Mouse (Mus musculus) CD4-positive helper T cell, adult 2 months (primary cell): ENCODE measurements around the gene Tbl1xr1.

Experiments used
- DNase-seq: peaks from one replicate; pipeline ENCODE4 v3.0.0-alpha.2; 2012; ENCODE audit warnings: low read depth, missing footprints, low spot score

Gene Tbl1xr1

DNA sequence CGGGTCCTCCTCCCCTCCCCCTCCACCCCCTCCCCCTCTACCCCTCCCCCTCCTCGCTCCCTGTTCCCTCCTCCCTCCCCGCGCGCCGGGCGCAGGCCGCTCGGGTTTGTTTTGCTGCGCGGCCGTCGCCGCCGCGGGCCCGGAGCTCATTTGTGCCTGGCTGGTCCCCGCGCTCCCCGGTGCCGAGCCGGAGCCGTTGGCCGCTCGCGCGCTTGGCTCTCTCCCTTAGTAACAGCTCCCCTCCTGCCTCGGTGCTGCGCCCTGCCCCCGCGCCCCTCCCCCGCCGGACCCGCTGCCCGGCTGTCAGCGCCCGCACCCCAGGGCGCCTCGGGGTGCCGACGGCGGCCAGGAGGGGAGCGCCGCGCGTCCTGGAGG lies at the start of gene Tbl1xr1:
Gene Tbl1xr1 (plus strand): TSS at position 92 of the 375 bp plus-strand sequence.
- peak; percentile 95 for DNase-seq

DNA sequence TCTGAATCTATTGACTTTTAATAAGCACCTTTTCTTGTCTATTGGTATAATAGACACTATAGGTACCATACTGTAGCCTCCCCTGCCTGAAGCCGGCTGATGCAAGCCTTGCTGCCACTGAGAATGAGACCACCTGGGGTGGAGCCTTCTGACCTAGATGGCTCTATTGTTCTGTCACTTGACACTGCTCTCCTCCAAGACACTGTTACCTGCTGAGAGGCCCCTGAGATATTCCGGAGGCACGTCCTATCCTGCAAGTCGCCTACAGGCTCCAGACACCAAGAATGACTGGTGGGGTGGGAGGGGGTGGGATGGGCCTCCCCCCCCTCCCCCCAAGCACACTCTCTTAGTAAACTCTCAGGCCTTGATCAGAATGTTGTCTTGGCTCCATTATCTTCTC lies 38.4 kb upstream of the Tbl1xr1 start:
- DNase-seq = no peak

DNA sequence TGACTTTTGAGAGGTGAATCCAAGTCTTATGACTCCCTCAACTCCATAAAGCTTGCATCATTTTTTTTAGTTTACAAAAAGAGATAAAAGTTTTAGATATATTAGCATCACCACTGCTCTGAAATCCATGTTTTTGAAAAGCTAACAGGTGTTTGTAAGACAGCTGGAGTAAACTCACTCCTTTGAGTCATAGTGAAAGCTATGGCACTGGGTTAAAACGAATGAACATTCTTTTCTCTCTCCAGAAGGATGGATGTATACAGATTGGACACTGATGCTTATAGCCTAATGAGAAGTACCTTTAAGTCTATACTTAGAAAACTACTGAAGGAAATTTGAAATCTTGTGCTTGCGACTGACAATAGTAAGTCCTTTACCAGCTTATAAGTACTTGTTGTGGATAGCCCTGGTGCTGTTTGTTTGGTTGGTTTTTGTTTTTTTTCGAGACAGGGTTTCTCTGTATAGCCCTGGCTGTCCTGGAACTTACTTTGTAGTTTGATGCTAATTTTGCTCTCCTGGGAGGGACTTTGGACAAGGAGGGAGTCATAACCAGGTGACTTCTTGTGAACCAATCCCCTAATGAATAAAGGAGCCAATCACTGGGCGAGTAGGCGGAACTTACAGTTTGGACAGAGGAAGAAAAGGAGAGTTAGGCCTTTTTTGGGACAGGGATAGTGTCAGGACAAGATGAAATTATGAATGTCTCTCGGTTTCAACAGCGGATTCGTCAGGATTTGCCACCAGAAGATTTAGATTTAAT lies 37.2 kb upstream of the Tbl1xr1 start:
- DNase-seq = no peak

DNA sequence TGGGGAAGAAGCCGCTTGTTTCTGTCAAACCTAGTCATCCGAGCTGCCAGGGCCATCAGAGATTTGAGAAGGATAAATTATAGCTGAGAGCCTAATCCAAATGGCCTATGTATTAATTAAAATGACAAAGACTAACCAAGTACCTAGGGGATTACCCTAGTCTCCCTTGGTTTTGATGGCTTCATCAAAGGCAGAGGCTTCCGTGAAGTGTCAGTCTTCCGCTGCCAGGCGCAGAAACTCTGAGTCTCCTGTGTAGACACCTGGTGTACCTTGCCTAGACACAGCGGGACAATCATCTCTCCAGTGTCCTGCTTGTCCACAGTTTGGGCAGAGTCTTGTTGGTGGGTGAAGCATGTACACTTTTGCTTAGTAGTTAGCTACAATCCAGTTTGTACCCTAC lies 35.8 kb upstream of the Tbl1xr1 start:
- DNase-seq = peak; percentile 63

DNA sequence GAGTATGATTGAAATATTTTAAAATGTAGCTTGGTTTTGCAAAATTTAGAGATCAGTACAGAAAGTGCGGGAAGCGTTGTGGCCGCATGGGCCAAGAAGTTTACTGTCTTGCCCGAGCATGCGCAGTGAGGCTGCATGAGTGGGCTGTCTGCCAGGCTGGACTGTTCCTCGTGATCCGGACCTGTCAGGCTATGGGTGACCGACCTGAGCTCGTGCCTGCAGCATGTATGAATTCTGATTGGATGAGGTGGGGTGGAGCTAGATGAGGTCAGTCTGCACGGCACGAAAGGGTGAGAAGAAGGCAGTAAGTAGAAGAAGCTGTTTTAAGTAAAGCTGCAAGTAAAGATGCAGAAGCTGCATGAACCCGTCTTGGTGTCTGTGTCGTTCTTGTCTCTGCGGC lies 29.2 kb upstream of the Tbl1xr1 start:
- no peak for DNase-seq

DNA sequence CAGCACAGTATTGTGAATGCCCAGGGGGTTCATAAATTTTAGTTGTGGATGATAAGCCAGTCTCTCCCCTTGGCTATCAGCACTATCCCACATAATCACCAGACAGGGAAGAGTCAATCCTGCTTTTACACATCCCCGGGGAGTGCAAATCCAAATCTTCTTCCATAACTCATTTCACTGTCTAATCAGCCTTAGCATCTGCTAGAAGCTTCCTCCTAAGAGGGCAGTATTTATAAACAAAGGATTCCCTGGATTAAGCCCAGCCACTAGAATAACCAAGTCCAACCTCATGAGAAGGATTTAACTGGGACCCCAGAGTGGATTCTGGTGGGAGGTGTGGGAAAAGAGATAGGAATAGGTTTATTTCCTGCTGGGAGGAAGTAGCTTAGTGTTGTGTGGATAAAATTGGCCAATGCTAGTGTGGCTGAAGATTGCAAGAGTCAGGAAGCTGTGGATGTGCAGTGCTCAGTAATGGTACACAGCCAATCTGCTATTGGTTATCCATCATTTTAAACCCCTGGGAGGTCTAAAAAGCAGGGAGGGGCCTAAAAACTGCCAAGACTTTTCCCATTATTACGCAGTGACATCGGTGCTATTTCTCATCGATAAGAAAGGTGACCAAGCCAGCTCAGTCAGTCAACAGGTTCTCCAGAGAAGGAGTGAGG lies 19.7 kb upstream of the Tbl1xr1 start:
- no peak for DNase-seq

DNA sequence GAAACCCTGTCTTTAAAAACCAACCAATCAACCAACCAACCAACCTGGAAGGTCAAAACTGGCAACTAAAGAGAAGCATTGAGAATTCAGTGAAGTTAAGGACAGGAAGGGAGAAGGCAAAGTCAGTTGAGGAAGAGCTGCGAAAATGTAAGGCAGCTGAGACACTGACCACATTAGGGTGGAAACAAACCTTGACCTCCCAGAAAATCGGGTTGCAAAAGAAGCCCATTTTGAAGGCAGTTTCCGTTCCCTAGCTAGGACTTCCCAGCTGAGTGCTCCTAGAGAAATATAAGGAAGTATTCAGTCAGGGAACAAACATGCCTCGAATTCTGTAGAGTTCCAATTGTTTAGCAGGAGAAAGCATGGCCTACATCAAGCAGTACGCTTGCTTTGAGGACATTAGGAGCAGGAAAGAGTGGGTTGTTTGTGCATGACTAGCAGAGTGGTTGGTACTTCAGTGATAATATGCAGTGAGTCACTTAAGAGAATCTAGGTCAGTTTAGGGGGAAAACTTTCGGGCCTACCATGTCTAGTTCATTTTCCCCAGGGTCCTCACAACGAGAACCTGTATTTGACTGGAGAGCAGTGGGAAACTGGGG lies 18.1 kb upstream of the Tbl1xr1 start:
- DNase-seq = no peak

DNA sequence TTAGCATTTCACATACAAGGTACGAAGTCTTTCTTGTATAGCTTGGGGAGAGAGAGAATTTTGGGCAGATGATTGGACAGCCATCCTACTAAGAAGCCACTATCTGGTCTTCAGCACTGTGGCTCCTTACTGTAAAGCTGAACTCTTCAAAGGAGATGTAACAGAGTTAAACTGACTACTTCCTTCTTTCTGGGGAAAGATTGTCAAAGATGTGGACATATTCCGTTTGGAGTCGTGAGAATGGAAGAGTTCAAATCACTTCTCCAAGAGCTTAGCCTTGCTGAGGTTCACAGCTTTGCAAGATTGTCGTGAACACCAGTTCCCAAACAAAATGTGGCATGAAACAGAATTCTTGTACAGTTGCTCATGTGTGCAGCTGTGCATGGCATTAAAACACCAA lies 15.3 kb upstream of the Tbl1xr1 start:
- no peak for DNase-seq

DNA sequence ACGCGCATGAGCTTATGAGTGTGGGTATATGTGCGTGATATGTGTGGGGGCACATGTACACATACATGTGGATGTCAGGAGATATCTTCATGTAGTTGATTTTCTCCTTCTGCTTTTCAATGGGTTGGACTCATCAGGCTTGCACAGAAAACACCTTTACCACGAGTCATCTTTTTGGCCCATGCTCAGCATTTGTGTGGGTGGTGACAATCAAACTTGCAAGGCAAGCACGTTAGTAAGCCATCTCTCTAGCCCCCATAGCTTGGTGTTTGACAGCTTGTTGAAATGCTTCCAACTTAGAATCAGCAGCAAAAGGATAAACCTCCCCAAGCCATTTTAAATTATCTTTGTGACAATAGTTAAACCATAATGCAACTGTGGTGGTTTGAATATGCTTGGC lies 7.8 kb upstream of the Tbl1xr1 start:
- no peak for DNase-seq

DNA sequence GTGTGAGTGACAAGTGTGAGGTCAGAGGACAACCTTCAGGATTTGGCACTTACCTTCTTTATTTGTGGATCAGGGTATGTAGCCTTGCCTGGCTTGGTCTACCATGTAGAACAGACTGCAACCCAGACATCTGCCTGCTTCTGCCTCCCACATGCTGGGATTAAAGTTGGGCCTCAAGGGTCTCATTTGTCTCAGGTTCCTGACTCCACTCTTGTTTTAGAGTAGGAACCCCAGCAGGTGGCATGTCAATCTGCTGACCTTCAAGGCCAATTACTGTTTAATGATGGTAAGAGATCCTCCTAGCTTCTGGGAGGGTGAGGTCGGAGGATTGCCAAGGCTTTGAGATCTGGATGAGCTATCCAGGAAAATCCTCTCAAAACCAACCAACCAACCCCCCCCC lies 2.5 kb upstream of the Tbl1xr1 start:
- DNase-seq = no peak

DNA sequence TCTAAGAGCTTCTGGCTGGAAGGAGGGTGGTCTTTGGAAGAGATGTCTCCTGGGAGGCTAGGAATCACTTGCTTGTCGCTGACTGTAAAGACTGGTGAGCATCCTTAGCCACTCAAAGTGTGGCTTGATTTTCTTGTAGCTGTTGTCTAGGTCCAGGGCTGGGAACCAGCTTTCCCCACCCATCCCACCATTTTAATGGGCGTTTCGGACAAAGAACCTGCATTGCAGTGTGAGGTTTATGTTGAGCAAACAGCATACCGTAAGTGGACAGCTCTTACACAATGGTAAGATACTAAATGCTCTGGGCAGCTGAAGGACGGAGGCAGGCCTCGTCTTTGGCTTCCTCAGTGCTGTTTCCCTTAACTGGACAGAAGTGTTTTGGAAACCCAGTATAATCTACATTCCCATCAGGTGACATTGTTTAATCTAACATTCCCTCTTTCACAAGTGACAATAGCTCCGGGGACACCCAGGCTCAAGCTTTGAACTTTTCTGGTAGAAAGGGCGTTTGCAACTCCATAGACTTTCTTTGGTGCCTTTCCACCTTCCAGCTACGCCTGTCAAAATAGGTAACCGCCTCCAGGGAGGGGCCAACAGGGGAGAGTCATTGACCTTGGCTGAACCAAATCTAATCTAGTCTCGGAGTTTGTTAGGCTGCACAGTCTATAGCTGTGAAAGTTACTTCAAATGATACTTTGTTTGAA lies 1.7 kb upstream of the Tbl1xr1 start:
- peak; percentile 60 for DNase-seq

DNA sequence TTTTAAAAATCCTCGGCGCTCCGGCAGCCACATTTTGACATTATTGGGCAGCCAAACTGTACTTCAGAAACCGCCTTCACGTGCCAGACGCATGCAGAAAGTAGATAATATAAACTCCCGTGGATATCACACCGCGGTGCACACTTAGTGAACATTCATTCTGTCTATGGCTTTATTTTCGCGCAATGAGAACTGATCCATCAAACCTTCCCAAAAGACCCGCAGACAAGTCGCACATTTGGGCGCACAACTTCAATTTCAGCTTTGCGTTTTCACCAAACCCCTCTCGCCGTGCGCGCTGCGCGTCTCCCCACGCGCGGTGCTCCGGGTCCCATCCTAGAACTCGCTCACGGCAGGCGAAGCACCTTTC lies 950 bp upstream of the Tbl1xr1 start:
- no peak for DNase-seq

DNA sequence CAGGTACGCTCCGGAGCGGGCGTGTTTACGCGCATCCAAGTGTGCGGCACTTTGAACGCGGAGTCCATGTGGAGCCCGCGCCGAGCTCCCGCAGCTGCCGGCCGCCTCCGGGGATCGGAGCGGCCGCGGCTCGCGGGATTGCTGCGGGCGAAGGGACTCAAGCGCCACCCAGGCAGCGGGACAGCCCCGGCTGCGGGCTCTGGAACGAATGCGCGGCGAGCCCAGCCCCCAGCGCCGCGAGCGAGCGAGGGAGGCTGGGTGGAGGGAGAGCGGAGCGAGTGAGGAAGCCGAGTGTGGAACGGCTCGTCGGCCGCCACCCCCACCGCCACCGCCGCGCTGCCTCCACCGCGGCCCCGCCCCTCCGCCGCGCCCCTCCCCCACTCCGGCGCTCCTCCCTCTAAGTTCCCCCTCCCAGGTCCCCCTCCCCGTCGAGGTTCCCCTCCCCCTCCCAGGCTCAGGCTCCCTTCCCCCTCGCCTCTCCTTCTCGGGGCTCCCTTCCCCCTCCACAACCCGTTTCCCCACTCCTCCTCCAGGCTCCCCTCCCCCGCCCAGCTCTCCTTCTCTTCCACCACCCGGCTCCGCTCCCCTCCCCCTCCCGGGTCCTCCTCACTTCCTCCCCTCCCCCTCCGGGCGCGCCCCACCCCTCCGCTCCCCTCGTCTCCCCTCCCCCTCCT lies 428 bp upstream of the Tbl1xr1 start:
- peak; percentile 95 for DNase-seq

DNA sequence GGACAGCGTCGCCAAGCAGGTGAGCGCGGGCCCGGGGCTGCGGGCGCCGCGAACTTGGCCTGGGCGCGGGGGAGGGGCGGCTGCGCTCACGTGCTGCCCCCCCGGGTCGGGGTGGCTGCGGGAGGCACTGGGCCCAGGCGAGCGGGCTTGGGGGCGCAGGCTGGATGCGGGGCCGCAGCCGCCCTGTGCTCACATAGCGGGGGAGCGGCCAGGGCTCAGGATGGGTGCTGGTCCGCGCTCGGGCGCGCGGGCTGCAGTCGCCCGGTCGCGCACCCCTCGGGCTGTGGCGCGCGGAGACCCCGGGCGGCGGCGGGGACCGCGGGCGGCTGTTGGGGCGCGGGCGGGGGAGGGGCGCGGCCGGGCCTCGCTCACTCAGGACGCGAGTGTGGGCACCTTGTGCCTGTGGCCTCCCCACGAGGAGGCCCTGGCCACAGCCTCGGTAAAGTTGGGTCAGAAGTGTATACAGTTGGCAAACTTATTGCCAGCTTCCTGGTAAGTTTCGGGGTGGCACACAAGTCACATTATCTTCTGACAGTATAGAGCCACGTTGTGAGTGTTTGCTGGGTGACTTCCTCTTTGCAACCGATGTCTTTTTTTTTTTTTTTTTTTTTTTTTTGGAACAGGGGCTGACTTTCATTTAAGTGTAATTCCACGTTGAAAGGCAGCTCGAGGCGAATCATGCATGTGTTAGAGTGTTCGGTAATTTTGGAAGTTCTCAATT lies 644 bp downstream of the Tbl1xr1 start:
- DNase-seq = peak; percentile 83

DNA sequence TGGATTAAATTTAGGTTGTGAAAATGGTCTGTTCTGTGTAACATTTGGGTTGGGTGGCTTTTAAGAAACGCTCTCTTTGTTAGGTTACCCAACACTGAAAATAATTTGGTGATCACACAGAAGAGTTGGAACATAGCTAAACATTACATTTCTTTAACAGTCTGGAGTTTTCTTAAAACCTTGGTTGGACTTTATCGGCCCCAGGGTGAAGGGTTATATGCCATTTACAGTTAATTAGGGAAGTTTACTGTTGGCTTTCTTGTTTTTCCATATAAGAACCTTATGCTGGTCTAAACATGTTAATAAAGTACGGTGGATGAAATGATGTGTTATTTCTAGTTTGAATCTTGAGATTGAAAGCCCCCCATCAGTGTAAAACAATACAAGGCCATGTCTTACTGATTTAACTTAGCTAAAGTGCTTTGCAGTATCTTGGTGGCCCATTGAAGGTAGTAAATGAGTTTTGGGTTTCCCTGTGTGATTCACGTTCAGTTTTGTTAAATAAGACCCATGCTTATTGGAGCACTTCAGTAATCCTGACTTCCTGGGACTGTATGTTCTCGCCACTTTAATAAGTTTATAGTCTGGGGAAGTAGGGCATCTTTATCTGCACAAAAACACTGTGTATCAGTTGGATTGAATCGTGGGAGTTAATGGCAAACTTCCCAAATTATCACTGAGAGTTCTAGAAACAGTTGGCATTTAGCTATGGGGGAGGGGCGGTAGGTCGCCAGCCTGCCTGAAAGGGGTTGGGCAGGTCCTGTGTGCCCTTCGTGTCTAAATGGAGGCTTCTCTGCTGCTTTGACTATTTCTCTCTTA lies 1.4 kb downstream of the Tbl1xr1 start:
- peak; percentile 19 for DNase-seq

DNA sequence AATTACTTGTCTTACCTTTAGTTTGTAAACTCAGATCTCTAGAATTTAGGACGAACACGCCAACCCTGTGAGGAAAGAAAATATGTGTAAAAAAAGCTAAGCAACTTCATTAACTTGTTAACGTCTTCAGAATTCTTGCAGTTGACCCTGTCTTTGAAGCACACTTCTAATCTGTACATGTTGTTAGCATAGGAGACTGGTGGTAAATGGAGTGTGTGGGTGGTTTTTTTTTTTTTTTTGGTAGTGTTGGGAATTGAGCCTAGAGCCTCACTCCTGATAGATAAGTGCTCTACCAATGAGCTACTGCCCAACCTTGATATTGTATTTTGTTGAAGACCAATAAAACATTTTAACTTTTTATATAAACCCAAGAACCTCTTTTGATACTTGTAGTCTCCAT lies 2.1 kb downstream of the Tbl1xr1 start:
- no peak for DNase-seq

DNA sequence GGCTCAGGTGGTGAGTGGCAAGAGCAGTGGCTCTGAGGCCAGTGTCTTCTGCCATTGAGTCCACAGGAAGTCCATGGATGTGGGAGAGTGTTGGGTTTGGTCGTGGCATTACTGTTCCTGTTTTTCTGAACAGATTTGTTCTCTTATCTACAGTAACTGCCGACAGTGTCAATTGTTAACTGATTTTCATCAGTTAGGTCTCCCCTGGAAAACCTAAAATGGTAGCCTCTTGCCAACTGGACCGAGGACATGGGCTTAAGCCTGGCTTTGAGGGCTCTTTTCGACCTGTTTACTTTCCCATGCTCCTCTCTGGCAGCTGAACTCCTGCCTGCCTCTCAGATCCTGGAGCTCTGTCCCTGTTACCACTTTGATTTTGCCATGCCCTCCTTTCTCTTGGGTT lies 5.4 kb downstream of the Tbl1xr1 start:
- DNase-seq = no peak

DNA sequence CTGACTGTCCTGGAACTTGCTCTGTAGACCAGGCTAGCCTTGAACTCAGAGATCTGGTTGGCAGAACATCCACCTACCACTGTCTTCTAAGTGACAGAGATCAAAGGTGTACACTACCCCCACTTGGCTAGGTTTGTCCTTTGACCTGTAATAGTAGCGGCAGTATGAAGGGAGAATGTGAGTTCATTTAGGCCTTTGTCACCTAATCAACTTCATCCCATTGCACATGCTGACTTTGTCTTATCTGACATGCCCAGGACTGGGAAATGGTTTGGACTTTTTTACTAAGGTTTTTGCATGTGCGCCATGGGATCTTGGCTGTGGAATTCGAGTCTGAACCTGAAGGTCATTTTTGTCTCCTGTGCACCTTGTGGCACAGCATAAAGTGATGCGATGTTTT lies 6.4 kb downstream of the Tbl1xr1 start:
- DNase-seq = no peak

DNA sequence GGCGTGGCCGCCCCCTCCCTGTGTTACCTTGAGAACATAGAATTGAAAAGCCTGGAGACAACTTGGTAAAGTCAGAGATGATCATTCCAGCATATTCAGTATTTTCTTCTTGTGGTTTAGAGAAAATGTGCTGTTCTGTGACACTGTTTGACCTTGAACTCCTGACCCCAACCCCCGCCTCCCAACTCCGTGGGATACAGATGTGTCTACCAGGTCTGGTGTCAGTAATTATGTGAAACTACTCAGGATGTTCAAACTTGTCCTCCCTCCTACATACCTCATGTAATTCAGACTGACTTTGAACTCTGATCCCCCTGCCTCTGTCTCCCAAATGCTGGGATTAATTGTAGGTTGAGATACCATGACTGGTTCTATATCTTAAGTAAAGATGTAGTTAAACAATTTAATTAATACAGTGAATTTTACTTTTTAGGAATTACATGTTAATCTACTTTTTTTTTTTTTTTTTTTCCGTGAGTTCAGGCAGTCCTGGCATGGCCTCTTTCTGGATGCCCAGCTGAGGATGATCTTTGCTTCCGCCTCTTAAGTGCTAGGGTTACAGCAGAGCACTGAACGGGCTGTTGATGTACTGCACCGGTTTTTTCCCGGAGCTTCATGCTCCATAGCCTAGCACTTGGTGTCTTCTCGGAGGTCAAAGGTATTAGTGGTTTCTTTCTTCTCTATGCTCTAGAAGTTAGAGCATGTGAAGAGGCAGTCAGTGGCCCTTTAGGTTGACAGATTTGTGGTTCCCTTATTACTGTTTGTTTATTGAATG lies 8.0 kb downstream of the Tbl1xr1 start:
- no peak for DNase-seq

DNA sequence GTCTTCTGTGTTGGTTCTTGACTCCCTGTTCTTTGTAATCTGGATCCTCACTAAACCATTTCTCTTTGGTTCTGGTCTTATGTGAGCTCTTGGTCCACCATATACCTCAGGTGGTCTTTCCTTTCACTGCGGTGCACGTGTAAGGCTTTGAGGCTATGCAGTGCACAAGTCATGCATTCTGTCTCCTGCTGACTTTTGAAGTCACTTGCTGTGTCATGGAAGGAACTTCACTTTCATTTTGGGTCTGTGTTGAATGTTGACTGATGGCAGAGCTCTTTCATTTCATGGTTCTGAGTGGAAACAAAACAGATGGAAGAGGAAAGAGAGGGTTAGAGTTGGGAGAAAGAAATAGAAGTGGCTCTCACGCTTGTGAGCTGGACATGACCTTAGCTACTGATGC lies 13.4 kb downstream of the Tbl1xr1 start:
- DNase-seq = peak; percentile 55
